Mouse (Mus musculus) frontal cortex, adult (tissue): Measurements from ENCODE around the gene Rasal1.

Source experiments
- ATAC-seq: cut with Nextera tagmentation; 2 replicates; pipeline ENCODE4 v1.9.2; 2017; ENCODE audit warnings: mild to moderate bottlenecking, moderate library complexity, mixed read lengths; ENCODE audit not compliant: low TSS enrichment

Gene Rasal1

GRCm38 (mm10) chr5:120718600-120719378 lies 70.2 kb downstream of the Rasal1 start:
- no peak for ATAC-seq

DNA sequence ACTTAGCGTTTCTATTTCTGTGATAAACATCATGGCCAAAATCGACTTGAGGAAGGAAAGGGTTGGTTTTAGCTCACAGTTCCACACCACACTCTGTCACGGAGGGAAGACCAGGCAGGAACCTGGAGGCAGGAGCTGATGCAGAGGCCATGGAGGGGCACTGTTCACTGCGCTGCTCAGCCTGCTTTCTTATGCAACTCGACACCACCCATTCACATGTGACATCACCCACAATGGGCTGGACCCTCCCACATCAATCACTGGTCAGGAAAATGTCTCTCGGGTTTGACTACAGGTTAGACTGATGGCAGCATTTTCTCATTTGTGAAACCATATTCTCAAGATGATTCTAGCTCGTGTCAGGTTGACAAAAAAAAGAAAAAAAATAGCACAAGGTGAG lies 72.4 kb downstream of the Rasal1 start:
- no peak for ATAC-seq

GRCm38 (mm10) chr5:120725811-120726455 lies 77.3 kb downstream of the Rasal1 start:
- ATAC-seq: no peak
